Mouse (Mus musculus): ENCODE results near the gene Olfr204. TPM values are rescaled to one million over a fixed set of nuclear protein-coding genes. Genes with fewer than 3 reads are reported as not detected.
"Not testable (repeated sequence)": the region's sequence is repeated elsewhere in the genome, so short reads cannot be mapped to it uniquely, and the experiment has no call there.

Gene Olfr204
- not detected for polyA plus RNA-seq (2017; shearing (Covaris generic))

DNA sequence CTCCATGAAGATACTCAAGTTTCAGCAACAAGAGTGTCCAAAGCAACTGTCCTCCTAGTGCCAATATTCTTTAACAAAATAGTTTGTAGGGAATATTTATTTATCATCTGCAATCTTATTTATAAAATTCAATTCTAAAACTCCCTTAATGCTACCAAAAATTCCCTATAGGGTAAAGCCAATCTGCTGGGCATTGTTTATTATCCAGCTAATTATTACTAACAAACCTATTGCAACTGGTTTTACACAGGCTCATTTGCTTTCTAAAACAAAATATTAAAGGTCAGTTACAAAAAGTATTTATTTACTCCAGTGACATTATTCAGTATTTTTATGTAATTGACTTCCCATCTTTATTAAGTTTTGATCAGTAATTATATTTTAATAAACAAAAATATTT is at the start of gene Olfr204:
Gene Olfr204, minus strand, starts transcription at position 101 of the 400 bp plus-strand sequence.
- ATAC-seq, result no peak

DNA sequence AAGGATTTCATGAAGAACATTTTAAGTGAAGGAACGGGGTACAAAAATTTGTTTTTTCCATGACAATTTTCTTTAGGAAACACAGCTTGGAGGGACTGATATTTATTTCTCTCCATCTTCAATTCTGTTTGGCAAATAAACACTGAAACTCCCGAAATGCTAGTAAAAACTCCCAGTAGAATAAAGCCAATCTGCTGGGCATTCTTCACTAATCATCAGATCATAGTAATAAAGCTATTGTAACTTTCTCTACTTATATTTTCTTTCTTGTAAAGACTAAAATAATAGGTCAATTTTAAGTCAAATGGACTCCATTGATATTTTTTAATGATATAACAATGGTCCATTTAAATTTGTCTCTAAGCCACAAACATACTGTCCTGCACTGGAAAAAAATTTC is 45.8 kb upstream of the Olfr204 start, which contains the start of gene Olfr209:
Gene Olfr209, minus strand, starts transcription at position 101 of the 400 bp plus-strand sequence.
- no peak for ATAC-seq

DNA sequence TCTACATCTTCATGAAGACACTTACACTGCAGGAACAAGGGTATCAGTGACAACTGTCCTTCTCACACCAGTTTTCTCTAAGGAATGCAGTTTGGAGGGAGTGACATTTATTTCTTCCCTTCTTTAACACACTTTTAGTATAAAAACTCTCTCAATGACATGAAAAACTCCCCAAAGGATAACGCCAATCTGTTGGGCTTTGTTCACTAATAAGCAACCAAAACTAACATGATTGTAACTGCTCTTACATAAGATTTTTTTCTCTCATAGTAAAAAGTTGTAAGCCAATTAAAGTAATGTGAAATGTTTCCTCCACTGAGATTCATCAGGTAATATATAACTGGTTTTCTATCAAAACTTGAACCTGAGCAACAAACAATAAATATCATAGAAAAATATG is 31.1 kb upstream of the Olfr204 start, which contains the start of gene Olfr206:
Gene Olfr206, minus strand, starts transcription at position 101 of the 400 bp plus-strand sequence.
- no peak for ATAC-seq

DNA sequence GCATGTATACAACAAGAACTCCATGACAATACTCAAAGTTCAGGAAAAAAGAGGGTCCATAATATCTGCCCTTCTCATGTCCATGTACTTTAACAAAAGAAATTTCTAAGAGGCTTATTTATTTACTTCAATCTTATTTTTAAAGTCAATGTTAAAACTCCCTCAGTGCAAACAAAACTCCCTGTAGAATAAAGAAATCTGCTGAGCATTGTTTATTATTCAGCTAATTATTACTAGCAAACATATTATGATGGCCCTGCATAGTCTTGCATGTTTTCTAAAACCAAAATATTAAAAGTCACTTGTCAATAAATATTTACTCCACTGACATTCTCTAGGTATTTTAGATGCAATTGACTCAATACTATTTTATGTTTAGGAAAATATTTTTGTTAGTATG is 13.0 kb upstream of the Olfr204 start, which contains the start of gene Olfr205:
Gene Olfr205, minus strand, starts transcription at position 101 of the 400 bp plus-strand sequence.
- ATAC-seq, result no peak

DNA sequence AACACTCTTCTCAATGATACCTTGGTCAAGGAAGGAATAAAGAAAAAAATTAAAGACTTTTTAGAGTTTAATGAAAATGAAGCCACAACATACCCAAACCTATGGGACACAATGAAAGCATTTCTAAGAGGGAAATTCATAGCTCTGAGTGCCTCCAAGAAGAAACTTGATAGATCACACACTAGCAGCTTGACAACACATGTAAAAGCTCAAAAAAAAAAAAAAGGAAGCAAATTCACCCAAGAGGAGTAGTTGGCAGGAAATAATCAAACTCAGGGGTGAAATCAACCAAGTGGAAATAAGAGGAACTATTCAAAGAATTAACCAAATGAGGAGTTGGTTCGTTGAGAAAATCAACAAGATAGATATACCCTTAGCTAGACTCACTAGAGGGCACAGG is 5.2 kb upstream of the Olfr204 start:
- not testable (repeated sequence) for ATAC-seq

DNA sequence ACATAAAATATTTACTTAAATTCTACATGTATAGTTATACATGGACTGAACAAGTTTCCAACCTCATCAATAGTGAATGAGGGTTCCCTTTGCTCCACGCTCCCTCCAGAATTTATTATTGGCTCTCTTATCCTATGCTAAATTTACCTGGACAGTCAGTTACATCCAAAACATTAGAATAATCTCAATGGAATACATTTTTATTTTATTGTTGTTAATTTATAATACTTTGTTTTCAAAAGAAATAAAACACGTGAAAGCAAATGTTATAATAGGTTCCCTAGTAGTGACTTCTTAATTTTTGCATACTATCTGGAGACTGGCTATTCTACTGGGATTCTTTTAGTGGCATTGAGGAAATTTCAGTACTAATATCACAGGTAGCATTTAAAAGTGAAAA is 19.5 kb downstream of the Olfr204 start, which contains the start of gene Olfr203:
Gene Olfr203, plus strand, starts transcription at position 301 of the 400 bp plus-strand sequence.
- no peak for ATAC-seq

DNA sequence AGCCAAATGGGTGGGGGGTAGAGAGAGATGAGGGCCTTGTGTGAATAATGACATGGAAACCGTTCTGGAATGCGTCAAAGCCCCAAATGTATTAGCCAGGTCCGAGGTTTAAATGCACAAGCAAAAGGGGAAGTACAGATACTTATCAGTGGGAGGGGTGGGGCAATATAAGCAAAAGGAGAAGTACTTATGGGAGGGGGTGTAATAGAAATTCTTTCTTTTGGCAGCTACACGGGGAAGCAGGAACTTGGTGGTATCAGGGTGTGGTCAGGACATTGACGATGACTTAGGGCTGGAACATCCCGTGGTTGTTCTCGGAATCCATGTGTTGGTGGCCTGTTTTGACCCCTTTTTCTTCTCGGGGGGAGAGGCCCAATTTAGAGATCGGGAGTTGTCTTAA is 30.5 kb downstream of the Olfr204 start:
- not testable (repeated sequence) for ATAC-seq

DNA sequence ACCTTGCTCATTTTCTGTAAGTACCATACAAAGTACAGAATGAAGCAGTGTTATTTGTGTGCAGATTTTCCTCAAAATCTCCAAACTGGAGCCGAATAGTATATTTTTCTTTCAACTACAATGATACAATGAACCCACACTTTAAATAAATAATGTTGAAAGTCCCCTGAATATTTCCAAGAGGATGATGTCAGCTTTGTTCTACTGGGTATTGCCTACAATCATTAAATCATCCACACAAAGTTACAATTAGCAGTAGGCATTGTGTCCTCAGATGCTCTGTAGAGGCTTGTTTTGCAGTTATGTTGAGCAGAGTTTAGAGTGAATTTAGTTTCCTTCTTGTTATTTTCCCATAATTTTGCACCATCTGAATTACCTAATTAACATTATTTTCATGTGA is 31.4 kb downstream of the Olfr204 start, which contains the start of gene Olfr202:
Gene Olfr202, minus strand, starts transcription at position 101 of the 400 bp plus-strand sequence.
- no peak for ATAC-seq

DNA sequence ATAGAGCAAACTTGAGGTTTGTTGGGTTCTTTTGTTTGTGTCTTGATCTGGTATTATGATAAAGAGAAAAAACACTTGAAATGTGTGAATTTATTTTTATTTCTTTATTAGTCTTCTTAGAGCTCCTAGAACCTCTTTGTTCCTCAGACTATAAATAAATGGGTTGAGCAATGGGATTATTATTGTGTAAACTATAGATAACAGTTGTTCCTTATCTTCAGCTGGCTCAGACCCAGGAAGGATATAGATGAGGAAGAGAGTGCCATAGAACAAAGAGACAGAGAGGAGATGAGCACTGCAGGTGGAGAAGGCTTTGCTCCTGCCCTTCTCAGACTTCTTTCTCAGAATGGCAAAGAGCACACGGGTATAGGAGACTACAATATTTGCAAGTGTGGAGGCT is 34.6 kb downstream of the Olfr204 start:
- no peak for ATAC-seq

DNA sequence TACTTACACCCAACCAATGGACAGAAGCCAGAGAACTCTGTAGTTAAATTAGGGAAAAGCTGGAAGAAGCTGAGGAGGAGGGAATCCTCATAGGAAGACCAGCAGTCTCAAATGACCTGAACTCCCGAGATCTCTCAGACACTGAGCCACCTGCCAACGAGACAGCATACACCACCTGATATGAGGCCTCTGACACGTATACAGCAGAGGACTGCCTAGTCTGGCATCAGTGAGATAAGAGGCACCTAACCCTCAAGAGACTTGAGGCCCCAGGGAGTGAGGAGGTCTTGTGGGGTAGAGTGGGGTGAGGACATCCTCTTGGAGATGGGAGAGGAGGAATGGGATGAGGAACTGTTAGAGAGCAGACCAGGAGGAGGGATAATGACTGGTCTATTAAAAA is 37.5 kb downstream of the Olfr204 start:
- ATAC-seq, result no peak

DNA sequence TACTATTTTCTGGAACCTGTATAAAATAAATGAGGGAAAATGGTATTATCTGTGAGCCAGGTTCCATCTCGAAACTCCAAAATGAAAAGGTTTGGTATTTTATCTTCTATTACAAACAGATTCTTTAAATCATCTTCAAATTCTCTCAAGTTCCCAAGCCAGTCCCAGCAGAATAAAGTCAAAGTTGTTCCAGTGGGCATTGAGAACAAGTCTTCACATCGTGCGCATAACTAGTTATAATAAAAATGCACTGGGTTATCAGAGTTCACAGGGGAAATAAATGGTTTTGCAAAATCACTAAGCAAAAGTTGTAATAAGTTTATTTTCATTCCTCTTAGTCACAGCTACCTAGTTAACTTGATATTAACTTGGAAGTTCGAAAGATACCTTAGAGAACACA is 45.5 kb downstream of the Olfr204 start, which contains the start of gene Olfr201:
Gene Olfr201, minus strand, starts transcription at position 101 of the 400 bp plus-strand sequence.
- ATAC-seq, result not testable (repeated sequence)

DNA sequence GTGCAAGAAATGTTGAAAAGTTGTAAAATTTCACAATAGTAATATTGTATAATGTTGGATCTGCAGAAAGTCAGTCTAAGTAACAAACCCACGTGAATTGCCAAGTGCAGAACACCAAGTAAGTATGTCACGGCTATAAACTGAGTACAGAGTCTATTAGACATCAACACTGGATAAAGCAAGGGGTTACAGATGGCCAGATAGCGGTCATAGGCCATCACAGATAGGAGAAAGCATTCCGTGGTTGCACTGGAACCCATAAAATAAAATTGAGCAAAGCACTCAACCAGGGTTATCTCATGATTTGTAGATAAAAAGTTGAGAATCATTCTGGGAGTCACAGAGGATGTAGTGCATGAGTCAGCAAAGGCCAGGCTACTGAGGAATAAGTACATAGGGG is 49.0 kb downstream of the Olfr204 start:
- not testable (repeated sequence) for ATAC-seq

Other genes starting within 250 kb of the Olfr204 start
- gene Olfr190, start 240.2 kb downstream of the Olfr204 start, polyA plus RNA-seq (2017; shearing (Covaris generic)), result not detected
- not detected for gene Olfr191, start 228.4 kb downstream of the Olfr204 start, polyA plus RNA-seq (2017; shearing (Covaris generic))
- under 1 TPM in 1 of 3 experiments, not detected in 2; 0.13 TPM for gene Olfr193, start 206.4 kb downstream of the Olfr204 start, polyA plus RNA-seq (2017; shearing (Covaris generic))
- not detected for gene Olfr194, start 197.2 kb downstream of the Olfr204 start, polyA plus RNA-seq (2017; shearing (Covaris generic))
- not detected for gene Olfr195, start 171.2 kb downstream of the Olfr204 start, polyA plus RNA-seq (2017; shearing (Covaris generic))
- gene Olfr196, start 147.8 kb downstream of the Olfr204 start, polyA plus RNA-seq (2017; shearing (Covaris generic)), result under 1 TPM in 1 of 3 experiments, not detected in 2; 0.20 TPM
- gene Olfr198, start 114.7 kb downstream of the Olfr204 start, polyA plus RNA-seq (2017; shearing (Covaris generic)), result under 1 TPM in 1 of 3 experiments, not detected in 2; 0.34 TPM
- gene Olfr199, start 98.5 kb downstream of the Olfr204 start, polyA plus RNA-seq (2017; shearing (Covaris generic)), result not detected
- gene Olfr201, start 45.6 kb downstream of the Olfr204 start, polyA plus RNA-seq (2017; shearing (Covaris generic)), result not detected
- not detected for gene Olfr202, start 31.5 kb downstream of the Olfr204 start, polyA plus RNA-seq (2017; shearing (Covaris generic))
- not detected for gene Olfr203, start 19.4 kb downstream of the Olfr204 start, polyA plus RNA-seq (2017; shearing (Covaris generic))
- gene Olfr205, start 12.9 kb upstream of the Olfr204 start, polyA plus RNA-seq (2017; shearing (Covaris generic)), result not detected
- not detected for gene Olfr206, start 31.0 kb upstream of the Olfr204 start, polyA plus RNA-seq (2017; shearing (Covaris generic))
- gene Olfr209, start 45.7 kb upstream of the Olfr204 start, polyA plus RNA-seq (2017; shearing (Covaris generic)), result not detected
- gene Gabrr3, start 89.1 kb upstream of the Olfr204 start, polyA plus RNA-seq (2017; shearing (Covaris generic)), result not detected
- gene Riox2, start 153.5 kb upstream of the Olfr204 start, polyA plus RNA-seq (2017; shearing (Covaris generic)), result 100 to 1,000 TPM in 2 of 3 experiments, 10 to 100 TPM in 1; 93.1 to 105 (median 101) TPM